Mouse (Mus musculus) urinary bladder, adult 2 months (tissue): ENCODE results near the gene 1700037H04Rik. TPM values are rescaled to one million over a fixed set of nuclear protein-coding genes. Genes with fewer than 3 reads are reported as not detected.
A peak's percentile ranks its signal among the peaks of the same experiment; 100 is the strongest.

ENCODE experiments used
- DNase-seq: peaks from one replicate; pipeline ENCODE4 v3.0.0; 2022; ENCODE audit warnings: low spot score
- polyA plus RNA-seq: library from polyadenylated mRNA; depleted of rRNA; stranded (reverse); fragments of >200 nt; gene quantifications from 2 replicates; pipeline ENCODE4 v1.2.3, GENCODE M21; 2012

Gene 1700037H04Rik
- polyA plus RNA-seq, 1 experiment: 51.9 TPM

DNA sequence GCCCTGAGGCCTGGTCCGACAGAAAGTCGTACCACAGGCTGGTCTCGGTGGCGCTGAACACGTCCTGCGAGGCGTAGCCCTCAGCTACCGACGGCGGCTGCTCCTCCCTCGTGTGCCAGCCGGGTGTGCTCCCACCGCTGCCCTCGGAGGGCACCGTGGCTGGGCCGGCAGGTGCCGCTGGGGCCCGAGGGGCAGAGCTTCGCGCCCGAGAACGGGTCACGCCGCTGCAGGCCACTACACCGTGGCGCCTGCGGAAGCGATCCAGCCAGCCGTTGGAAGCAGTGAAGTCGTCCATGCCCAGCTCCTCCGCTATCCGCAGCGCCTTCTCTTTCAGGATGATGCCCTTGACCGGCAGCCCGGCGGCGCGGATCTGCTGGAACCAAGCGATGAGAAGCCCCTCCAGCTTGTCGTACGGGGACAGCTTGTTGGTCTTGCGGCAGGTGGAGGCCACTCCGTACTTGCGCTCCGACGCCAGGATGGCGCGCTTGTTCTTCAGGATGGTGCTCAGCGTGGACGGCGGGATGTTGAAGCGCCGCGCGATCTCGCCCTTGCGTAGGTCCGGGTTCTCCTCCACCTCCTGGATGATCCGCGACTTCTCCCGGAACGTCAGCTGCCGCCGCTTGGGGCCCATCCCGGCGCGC, 19.5 kb upstream of the 1700037H04Rik start:
- peak; percentile 67 for DNase-seq

DNA sequence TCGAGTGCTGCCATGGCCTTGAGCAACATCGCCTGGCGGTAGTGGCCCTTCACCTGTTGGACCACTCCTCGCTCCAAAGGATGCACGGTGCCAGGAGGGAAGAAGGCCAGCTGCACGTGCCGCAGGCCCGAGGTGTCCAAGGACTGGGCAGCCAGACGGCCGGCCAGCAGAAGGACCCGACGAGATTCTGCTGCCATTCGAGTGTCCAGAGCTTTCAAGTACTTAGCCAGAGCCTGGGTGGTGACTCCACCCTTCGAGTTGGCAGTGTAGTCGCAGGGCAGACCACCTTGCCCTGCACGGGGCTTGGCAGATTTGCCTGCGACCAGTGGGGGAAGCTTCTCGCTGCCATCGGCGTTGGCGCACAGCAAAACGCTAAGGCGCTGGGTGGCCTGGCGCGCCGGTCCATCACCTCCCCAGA, 19.0 kb upstream of the 1700037H04Rik start:
- DNase-seq: peak; percentile 52

DNA sequence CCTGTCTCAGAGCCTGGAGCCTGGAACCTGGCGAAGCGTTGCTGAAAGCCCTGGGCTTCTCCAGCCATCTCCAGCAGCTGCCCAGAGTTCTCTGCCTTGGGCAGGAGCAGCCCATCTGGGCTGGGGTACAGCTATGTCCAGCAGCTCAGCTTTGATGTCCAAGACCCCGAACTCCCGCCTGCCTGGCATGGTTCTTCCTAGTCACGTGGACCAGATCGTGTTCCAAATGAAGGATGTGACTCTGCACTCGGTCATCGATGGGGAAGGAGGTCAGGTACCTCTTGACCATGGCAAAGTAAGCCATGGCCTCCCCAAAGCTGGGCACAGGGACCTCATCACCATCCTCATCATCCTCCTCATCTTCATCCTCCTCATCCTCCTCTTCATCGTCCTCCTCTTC, 18.1 kb upstream of the 1700037H04Rik start:
- DNase-seq: no peak

DNA sequence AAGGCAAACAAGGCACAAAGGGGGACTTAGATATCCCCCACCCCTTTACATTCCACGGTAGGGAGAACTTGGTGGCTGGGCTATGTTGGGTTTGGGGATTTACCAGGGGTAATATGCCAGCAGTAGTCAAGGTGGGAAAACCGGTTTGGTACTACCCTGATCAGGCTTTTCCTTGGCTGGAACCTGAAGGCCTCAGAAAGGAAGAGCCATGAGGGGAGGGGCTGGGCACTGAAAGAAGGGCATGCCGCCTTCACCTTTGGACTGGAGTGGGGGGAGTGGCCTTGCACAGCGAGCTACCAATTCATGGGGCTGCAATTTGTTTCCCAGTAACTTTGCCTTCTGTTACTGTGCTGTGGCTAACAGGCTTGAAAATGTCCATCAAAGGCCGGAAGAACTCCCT, 16.6 kb upstream of the 1700037H04Rik start:
- DNase-seq: no peak

DNA sequence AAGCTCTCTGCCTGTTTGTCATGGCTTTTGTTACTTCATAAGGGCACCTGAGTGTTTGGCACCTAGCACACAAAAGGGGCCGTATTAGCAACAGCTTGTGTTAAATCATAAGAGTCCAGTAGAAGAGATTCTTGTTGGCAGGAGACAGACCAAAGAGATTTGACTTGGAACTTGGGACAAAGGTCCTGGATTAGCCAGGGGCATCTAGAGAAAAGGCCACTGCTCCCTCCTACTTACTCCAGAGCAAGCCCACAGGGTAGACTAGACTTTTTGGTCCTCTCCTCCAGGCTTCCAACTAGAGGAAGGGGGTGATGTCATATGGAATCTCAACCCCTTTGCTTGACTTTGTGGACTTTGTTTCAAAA, 16.0 kb upstream of the 1700037H04Rik start:
- no peak for DNase-seq

DNA sequence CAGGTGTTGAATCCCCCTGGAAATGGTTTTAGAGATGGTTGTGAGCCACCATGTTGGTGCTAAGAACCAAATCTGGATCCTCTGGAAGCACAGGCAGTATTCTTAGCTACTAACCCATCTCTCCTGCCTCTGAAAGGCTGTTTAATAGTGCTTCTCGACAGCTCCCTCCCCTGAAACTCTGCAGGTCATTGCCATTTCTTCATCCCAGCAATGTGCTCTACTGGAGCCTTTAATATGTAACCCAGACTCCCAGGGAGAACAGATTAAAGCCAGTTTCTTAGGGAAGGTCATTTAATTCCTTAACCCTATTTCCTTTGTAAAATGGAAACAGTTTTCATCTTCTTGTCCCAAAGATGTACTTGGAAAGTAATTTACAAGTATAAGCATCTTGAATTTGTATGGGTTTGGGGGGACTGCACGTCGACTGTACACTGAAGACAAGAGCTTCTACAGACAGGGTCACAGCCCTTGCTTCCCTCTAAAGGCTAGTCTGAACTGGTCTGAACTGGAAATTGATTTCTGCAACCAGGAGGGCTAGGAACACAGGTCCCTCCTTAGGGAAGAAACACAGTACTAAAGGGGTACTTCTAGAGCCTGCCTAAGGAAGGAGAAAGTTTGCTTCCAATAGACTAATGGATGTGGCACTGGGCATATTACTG, 15.5 kb upstream of the 1700037H04Rik start:
- DNase-seq: no peak

DNA sequence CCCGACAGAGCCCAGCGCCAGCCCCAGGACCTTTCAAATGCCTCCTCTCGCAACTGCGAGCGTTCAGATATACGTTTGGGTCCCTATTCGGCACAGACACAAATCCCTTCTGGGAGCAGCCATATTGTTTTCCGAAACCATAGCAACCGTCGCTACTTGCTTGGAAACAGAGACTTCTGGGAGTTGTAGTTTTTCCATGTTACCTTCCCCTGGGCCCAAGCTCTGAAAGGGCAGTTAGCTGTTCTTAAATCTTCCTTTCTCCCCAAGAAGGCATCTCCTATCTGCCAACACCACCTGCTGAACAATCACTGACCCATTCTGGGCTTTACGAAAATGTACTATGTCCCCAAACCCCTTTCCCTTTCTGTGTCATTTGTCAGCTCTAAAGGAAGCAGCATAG, 14.8 kb upstream of the 1700037H04Rik start:
- DNase-seq: no peak

DNA sequence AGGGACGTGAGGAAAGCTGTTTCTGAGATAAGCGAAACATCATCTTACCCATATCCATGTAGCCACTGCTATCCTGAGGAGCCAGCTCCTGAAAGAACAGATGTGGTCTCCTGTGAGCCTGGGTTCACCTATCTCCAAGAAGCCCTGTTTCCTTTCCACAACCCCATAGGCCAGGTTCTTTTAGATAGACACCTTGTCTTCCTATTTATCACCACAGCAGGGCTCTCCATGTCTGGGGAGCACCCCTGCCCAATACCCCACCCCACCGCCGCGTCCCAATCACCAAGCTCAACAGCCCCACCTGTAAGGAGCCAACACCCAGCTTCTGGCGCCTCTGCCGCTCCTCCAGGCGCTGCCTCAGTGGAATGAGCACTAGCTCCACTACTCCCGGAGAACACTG, 12.4 kb upstream of the 1700037H04Rik start:
- DNase-seq: no peak

DNA sequence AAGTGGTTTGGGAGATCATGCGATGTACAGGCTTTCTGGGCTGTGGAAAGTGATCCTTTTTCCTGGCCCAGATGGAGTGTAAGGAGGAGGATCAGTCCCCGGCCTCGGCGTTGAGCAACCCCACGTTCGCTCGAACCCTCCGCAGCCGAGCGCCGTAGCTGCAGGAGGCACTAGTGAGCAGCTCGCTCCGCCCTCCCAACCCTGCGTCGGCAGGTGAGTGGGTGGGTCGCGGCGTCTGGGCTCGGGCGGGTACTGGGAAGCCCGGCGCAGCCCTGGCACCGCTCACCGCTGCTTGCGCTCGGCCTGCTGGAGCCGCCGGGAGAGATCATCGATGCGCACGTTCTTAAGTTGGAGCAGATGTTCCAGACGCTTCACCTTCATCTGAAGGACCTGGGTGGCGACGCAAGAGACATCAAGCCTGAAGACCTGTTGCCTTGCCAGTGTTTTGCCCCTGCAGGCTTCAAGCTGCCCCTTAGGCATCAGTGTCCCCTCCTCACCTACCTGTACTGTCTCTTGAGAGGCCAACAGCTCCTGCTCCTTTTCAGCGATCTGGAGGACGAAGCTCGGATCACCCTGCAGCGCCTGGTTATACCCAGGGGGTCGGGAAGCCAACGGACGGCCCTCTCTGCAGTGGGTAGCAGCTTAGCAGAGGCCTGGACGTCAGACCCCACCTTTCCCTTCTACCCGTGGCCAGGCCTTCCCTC, 11.7 kb upstream of the 1700037H04Rik start:
- peak; percentile 57 for DNase-seq

DNA sequence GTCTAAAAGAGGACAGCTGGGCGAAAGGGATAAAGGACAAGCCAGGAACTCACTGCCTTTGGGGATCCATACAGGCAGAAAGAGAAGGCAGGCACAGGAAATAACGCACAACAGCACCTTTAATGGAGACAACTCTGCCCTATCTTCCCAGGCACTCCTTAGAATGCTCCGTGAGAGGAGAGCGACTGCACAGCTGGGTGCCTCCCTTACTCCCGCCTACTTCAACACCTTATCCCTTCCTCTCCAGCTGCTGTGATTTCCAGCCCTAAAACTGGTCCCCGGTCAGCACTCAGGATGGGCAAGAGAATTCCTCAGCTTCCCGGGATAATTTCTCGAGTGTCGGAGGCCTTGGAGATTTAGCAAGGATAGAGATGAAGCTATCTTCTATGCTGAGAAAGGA, 11.1 kb upstream of the 1700037H04Rik start:
- no peak for DNase-seq

DNA sequence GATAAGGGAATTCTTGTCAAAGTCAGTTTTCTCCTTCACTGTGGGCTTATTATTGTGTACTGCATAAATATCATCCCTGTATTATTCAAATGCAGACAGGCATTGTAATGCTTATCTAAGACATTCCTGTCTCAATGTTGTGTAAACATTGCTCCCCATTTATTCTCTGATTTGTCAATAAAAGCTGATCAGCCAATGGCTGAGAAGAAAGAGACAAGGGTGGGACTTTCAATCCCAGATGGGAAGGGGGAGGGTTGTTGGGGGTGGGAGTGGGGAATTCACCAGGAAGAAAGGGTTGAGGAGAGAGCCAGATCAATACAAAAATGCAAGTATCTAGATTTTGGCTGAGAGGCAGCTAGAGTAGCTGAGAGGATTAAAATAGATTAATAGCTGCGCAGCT, 9.0 kb upstream of the 1700037H04Rik start:
- no peak for DNase-seq

DNA sequence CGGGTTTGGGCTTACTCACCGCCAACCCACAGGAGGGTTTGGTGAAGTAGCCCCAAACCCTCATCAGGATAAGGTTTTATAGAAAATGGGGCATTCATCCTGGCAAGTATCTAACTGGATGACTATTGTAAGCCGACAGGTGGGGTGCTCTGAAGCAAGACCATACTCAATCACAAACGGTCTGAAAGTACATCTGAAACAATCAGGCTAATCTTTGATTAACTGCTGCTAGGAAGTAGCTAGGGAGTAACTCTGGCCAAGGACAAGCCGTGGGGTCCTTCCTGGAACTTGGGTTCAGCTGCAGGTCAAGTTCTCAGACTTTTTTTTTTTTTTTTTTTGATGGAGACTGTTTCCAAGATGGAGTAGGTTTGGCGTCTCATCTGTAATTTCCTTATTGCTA, 8.1 kb upstream of the 1700037H04Rik start:
- no peak for DNase-seq

DNA sequence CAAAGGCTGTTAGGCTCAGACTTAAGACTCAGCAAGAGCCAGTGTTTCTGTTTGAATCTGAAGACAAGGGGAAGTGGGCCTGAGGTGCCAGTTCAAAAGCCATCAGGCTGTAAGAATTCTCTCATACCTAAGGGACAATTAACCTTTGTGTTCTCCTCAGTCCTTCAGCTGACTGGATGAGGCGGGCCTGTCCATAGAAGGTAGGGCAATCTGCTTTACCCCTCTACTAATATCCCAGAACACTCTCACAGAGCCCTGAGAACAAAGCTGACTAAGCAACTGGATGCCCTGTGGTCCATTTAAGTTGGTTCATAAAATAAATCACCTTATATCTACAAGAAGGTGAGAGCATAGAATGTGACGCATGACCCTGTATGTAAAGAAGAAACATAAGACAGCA, 6.3 kb upstream of the 1700037H04Rik start:
- DNase-seq: no peak

DNA sequence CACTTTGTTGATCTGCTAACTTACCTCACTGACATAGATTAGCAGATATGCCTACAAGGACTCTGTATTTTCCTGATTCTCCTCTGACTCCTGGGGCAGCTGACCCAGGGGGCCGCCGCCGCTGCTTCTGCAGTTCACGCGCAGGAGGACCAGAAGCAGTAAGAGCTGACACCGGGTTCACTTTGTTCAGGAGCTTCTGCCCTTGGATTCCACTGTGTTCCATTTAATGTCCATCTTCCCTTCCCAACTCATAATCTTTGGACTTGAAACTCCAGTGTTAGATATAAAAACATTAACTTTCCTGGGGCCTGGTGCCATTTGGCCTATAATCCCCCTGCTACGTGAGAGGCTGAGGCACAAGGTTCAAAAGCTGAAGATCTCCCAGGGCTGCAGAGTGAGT, 4.0 kb upstream of the 1700037H04Rik start:
- no peak for DNase-seq

DNA sequence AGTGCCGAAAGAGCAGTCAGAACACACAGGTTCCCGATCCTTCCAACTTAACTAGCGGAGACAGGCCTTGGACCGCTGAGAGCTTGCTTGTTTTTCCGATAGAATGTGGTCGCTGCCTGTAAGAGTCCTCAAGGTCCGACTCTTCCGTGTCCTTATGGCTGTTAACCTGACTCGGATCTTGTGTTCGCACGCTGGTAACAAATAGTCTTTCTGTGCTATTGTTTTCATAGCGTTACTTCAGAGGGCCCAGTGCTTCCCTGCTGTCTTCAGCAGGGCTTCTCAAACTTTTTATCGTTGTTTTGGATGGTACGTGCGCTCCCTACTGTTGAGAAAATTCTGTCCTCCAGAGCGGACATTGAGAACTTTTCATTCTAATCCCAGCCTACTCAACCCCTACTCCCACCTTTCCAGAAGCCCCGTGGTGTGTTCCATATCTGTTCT, 810 bp upstream of the 1700037H04Rik start:
- DNase-seq: no peak

DNA sequence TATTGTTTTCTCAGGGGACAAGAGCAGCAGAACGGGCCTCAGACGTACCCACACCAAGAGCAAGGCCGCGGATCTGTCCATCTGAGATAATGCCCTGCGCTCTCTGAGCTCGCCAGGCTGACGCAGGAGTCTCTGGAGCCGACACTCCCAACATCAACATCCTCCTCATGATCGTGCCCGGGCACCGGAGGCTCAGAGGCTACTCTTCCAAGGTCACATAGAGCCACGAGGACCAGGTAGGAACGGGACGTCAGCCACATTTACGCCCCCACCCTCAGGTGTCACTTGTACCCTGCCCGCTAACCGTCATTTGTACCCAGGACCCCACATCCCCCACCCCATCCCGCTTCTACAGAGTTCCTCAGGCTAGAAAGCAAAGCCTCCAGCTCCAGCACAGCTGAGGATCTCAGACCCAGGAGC, 380 bp downstream of the 1700037H04Rik start:
- no peak for DNase-seq

DNA sequence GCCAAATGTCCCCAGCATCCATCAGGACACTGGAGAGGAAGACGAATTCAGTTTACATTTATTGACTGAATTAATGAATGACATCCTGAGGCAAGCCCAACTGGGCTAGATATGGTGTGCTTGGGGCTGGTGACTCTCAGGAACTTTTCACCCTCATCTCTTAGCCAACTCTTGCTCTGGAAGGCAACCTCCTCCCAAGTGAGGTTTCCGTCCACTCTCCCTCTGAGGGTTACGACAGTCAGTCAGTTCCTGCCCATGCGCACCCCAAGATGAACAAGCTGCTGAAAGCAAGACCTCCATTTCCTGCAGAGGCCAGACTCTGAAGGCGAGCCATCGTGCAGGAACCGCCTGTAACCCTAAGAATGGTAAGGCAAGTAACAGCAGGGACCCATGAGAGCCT, 2.9 kb downstream of the 1700037H04Rik start:
- DNase-seq: no peak

DNA sequence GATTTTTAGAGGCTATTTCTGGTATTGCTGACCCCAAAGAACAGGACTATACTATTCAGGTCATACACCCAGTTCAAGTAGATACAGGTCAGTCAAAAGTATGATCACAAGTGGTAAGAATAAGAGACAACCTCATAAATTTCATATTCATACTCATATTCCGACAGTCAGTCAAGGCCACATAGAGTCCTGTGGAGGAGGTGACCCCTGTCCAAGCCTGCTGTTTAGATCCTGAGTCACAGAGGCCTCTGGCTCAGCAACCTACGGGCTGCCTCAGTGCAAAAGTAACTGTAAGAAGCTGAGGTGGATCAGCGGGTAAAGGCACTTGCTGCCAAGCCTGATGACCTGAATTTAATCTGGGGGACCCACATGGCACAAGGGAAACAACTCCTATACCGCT, 5.8 kb downstream of the 1700037H04Rik start:
- DNase-seq: no peak

DNA sequence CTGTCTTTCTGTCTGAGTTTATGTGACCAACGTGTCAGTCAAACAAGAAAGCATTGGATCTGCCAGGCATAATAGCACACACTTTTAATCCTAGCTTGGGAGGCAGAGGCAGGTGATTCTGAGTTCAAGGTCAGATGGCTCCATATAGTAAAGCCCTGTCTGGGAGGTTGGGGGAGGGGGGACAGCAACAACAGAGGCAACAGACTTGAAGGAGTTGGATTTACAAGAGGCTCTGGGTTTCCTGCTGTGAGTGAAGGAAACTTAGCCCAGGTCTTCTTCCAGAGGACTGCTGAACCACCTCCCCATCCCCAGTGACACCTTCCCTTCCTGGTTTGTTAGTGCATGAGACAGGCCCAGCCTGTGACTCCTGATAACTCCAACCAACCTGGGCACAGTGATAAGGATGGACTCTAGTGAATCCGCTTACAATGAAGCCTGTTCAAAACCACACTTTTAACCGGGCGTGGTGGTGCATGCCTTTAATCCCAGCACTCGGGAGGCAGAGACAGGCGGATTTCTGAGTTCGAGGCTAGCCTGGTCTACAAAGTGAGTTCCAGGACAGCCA, 7.6 kb downstream of the 1700037H04Rik start:
- DNase-seq: no peak

DNA sequence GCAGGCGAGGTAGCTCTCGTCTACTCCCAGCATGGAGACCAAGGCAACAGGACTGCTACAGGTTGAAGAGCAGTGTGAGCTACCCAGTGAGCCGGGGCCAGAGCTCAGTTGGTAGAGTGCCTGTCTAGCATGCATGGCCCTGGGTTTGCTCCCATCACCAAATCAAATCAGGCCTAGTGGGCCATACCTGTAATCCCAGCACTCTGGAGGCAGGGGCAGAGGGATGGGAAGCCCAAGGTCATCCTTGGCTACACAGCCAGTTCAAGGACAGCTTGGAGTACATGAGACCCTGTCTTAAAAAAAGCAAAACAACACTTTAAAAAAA, 10.7 kb downstream of the 1700037H04Rik start:
- DNase-seq: no peak

DNA sequence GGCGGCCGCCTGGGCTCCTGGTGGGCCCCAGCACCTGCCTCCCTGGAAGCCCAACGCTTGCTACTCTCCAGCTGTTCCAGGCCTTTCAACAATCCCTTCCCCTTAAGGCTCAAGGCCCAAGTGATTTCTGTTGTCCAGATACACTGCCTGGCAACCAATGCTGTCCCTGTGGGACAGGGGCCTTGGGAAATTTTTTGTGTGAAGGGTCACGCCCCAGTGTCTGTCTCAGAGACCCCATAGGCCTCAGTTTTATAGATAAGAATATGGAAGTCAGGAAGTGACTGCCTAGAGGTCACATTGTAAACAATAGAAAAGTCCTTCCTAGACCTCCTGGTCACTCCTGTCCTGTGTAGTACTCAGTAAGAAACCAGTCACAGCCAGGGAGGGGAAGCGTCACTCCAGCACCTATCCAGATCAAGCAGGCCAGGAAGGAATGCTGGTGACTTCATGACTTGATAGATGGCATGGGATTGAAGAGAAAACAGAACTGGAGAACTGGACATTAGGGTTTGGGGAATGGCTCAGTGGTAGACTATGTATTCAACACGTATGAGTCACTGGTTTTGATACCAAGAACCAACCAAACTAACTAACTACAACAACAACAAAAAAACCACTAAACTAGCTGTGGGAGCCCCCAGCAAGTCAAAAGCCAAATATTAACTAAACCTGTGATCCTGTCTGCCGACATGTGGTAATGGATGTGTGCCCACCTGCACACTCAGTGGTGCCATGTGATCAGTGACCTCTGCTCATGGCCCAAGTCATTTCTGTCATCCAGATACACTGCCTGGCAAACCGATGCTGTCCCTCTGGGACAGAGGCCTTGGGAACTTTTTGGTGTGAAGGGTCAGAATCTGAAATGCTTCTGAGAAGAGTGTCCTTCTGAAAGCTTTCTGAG, 11.3 kb downstream of the 1700037H04Rik start:
- no peak for DNase-seq

DNA sequence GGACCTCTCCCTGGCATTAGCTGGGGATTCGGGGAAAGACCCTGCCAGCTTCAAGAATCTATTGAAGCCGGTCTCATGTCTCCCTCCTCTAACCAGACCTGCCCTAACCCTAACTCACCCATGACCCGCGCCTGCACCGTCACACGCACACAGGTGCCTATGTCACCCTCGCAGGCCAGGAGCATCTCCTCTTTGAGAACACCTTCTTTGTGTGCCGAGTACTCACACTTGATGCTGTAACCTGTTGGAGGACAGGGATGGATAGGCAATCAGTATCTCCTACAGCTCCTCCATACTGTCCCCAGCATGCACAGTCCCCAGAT, 12.9 kb downstream of the 1700037H04Rik start:
- no peak for DNase-seq
